Mouse (Mus musculus): Measurements from ENCODE around the gene Pink1.
A peak's percentile ranks its signal among the peaks of the same experiment; 100 is the strongest.
"Not testable (repeated sequence)": the region's sequence is repeated elsewhere in the genome, so short reads cannot be mapped to it uniquely, and the experiment has no call there.

The Pink1 gene

DNA sequence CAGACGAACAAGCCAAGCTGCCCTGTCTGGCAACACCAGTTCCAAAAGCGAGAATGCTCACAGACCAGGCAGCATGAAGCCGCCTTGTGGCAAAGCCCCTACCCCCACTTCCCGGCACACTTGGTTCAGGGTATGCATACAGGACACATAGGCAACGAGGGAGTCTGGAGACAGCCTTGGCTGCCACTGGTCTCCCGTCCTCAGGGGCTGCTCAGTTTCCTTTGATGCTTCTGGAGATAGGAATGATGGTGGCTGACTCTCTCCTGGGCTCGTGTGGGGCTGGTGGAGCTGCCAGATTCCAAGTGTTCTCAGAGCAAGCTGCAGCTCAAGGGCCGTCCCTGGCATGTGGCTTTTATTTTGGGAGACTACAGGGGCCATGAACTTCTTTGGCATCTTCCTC lies 15.3 kb upstream of the Pink1 start:
- no peak for DNase-seq

GRCm38 (mm10) chr4:138339963-138340362 lies 13.9 kb upstream of the Pink1 start:
- no peak for DNase-seq

DNA sequence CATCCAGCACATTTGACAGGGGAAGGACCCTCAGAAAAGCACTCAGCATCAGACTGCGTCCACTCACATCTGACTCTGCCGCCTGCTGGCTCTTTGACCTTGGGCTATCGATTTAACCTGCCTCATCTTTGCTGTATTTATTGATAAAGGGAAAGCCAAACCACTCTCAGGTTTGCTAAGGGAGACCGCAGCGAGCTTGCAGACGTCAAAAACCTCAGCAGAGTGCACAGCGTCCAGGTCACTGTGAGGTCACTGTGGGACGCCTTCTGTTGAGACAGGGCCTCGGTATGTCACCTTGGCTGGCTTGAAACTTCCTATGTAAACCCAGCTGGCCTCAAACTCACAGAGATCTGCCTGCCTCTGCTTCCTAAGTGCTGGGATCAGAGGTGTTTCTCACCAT lies 11.2 kb upstream of the Pink1 start:
- no peak for DNase-seq

DNA sequence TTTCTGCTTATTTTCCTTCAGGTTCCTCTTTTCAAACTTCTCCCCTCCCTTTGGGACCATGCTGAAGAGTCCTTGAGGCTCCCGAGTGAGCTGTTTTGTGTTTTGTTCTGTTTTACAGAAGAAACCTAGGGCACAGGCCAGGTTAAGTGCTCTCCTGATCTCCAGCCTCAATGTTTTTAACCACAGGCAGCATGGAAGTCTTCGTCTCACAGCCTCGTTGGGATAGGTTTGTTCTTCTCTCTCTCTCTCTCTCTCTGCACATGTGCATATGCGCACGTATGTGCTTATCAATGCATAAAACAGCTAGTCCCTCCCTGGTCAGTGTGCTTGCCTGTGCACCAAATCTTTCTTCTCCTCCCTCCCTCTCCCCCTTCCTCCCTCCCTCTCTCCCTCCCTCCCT lies 10.8 kb upstream of the Pink1 start:
- DNase-seq = no peak

DNA sequence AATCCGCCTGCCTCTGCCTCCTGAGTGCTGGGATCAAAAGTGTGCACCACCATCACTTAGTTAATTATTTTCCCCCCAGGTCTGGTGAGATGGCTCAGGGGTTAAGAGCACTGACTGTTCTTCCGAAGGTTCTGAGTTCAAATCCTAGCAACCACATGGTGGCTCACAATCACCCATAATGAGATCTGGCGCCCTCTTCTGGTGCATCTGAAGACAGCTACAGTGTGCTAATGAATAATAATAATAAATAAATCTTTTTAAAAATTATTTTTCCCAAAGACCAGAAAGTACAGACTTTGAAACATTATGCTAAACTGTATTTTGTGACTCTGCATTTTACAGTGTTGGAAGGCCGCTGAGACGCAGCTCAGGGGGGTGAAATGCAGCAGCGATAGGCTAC lies 9.5 kb upstream of the Pink1 start:
- no peak for DNase-seq

DNA sequence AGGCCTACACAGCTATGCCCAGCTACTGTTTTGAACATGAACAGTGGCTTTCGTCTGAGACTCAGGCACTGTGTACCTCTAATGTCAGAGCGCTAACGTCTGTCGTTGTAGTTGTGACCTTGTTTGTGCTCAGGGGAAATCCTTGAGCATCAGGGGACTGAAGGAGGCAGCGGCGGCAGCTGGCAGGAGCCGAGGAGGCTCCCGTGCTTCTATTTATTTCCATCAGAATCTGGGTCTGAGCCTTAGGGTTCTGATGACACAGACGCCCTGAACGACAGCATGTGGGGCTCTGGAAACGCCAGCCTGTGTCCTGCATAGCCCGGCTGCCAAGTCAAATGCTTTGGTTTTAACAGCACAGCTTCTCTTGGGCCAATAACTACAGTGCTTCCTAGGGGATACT lies 8.9 kb upstream of the Pink1 start:
- no peak for DNase-seq

DNA sequence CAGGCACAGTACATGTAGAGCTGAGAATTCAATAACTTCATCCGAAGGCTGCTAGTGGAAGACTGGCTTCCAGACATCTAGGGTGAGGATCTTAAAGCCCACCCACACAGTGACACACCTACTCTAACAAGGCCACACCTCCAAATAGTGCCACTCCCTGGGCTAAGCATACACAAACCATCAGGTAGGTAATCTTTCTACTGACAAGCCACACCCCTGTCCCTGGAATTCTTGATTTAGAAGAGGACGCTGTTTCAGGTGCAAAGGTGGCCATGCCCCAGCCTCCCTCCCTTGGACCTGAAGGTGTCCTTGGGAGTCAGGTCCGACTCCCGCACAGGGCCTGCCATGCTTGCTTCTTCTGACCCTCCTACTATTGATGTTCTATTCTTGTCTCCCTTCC lies 7.0 kb upstream of the Pink1 start:
- no peak for DNase-seq

- no peak for DNase-seq
Measured at GRCm38 (mm10) chr4:138331647-138332046, 5.5 kb upstream of the Pink1 start.

DNA sequence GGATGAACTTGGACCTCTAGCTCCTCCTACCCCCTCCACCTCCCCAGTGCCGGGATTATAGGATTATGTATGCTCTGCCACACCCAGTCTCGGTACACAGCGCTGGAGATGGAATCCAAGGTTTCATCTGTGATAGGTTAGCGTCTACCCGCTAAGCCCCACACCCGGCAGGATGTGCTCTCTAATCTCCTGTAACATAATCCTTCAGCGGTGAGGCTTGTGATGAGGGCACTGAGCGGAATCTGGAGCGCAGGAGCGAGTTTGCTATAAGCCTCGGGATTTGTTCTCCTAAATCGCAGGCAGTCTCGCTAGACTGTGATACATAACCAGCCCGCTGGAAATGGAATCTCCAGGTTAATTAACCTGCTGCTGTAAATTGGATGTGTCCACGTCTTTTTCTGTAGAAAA lies 4.2 kb upstream of the Pink1 start:
- DNase-seq = no peak

DNA sequence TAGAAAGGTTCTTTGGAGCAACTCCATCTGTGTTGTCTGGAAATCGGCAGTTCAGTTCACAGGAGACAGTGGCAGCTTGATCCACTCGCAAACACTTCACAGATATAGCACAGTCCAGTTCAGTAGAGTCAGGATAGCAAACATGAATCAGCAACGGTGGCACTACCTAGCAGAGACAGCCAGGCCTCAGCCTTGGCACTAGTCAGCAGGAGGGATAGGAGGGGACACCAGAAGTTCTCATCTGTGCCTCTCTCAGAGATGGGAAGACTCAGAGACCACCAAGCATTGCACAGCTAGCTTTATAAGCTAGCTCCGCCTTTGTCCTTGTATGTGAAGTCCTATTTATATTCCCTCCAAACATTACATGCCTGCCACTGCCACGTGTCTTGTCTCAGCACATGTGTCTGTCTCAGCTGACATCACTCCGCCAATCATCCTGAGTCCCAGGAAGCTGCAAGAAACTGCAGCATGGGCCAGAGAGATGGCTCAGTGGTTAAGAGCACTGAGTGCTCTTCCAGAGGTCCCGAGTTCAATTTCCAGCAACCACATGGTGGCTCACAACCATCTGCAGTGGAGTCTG lies 1.9 kb upstream of the Pink1 start:
- no peak for DNase-seq

DNA sequence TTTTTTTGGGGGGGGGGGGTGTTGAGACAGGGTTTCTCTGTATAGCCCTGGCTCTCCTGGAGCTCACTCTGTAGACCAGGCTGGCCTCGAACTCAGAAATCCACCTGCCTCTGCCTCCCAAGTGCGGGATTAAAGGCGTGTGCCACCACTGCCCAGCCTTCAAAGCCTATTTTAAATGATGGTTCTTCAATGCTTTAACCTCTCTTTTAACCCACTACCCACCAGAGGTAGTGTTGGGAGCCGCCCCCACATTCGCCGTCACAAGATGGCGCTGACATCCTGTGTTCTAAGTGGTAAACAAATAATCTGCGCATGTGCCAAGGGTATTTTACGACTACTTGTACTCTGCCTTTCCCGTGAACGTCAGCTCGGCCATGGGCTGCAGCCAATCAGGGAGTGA lies 1.0 kb upstream of the Pink1 start:
- not testable (repeated sequence) for DNase-seq

DNA sequence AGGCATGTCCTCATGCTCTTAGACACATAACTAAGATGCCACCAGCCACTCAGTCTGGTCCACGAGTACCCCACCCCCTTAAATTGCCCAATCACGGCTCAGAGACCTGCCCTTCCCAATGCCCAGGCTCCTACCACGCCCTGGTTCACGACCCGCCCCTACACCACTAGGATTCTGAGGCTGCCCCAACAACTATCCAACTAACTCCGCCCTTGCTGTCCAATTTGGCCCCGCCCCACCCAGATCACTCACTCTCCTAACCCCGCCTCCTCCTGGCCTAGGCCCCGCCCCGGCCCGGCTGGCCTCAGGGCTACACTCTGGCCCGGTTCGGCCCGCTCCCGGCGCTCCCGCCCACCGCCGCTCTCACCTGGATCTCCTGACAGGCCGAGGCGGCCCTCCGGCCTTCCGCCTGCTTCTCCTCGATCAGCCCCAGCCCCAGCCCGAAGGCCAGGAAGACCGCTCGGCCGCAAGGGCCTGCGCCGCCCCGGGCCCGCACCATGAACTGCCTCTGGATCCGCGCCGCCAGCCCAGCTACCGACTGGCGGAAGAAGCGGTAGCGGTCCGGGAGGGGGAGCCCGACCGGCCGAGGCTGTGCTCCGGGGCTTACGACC lies 536 bp downstream of the Pink1 start:
- DNase-seq = peak; percentile 84 to 87

- no peak for DNase-seq
Measured at GRCm38 (mm10) chr4:138324451-138324850, 1.7 kb downstream of the Pink1 start.

DNA sequence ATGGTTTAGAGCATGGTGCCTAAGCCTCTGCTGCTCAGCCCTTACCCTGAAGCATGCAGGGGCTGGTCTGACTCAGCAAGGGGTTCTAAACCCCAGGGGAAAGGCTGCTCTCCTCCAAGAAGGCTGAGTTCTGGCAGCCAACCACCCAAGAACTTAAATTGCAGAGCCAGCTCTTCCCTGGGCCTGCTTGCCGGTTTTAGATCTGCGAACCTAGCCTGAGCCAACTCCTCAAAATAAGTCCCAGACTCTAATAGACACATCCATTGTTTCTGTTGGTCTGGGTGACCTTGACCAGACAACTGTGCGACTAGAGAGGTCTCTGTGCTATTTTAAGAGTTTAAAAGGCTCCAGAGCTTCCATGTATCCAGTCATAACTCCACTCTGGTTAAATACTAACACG lies 2.4 kb downstream of the Pink1 start:
- DNase-seq = no peak

DNA sequence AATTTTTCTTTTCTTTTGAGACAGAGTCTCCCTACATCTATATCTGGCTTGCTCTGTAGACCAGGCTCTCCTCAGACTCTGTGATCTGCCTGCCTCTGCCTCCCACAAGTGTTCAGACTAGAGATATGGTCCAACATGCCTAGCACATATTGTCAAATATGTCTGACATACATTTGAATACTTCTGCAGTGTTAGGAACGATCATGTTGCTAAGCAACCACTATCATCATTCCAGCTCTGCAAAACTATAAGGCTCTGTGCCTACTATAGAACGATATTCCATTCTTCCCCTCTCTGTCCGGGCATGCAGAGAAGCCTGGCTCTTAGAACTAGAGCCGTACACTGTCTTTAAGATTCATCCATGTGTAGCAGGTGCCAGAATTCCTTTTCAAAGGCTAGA lies 3.4 kb downstream of the Pink1 start:
- no peak for DNase-seq

DNA sequence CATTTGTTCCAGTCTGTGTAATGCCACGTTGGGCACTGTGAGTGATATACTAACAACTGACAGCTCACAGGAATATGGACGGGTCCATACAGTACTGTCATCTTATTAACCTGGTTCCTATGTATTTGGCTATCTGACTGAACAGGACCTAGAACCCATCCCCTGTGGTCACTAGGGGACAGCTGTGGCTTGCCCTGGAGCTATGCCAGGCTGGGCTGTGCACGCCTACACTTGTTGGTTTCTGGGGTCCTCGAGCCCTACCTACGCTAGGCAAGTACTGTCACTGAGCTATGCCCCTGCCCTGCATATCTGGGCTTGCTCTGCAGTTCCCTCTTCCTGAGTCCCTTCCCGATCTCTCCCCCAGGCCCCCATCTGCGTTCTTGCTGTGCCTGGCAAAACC lies 4.6 kb downstream of the Pink1 start:
- DNase-seq = no peak

DNA sequence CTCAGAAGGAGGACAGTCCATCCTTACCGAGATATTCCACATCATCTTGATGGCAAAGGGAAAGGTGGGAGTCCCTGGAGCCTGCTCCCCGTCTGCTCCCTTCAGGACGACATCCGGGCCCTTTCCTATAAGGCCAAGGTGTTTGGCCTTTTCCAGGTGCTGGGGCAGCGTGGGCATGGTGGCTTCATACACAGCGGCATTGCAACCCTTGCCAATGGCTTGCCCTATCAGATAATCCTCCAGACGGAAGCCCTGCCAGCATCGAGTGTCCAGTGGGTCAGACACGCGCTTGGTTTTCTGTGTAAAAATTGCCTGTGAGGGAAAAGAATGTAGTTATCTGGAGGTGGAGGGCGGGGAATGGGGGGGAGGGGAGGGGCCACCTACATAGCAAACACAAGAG lies 5.4 kb downstream of the Pink1 start:
- DNase-seq = no peak

- peak; percentile 42 to 49 for DNase-seq
Measured at GRCm38 (mm10) chr4:138319508-138319907, 6.6 kb downstream of the Pink1 start.

GRCm38 (mm10) chr4:138318509-138319266 lies 7.4 kb downstream of the Pink1 start:
- no peak for DNase-seq

DNA sequence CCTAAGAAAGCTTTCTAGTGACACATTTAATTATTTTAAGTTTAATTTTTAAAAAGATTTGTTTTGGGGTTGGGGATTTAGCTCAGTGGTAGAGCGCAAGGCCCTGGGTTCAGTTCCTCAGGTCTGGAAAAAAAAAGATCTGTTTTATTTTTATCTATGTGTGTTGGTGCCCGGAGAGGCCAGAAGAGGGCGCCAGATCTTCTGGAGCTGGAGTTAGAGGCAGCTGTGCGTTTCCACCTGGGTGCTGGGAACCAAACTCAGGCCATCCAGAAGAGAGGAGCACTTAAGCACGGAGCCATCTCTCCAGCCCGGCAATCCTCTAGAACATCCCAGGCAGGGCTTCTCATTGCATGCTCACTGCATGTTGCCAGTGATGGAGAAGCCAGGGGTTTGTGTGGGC lies 9.7 kb downstream of the Pink1 start:
- DNase-seq = no peak

DNA sequence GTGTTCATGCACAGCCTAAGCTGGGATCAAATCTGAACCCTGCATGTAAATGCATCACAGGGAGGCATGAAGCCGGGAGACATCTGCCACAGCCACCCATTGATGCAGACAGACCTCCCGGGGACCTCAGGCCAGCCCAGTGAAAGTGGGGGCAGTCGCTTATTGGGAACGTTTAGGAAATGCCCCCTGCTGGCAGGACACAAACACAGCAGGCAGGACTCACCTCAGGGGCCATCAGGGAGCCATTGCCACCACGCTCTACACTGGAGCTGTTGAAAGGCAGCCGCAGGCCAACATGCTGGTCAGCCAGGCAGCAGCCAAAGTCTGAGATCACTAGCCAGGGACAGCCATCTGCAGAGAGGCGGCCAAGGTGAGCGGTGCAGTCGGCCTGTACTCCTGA lies 10.3 kb downstream of the Pink1 start:
- no peak for DNase-seq

GRCm38 (mm10) chr4:138313795-138314194 lies 12.3 kb downstream of the Pink1 start:
- no peak for DNase-seq

DNA sequence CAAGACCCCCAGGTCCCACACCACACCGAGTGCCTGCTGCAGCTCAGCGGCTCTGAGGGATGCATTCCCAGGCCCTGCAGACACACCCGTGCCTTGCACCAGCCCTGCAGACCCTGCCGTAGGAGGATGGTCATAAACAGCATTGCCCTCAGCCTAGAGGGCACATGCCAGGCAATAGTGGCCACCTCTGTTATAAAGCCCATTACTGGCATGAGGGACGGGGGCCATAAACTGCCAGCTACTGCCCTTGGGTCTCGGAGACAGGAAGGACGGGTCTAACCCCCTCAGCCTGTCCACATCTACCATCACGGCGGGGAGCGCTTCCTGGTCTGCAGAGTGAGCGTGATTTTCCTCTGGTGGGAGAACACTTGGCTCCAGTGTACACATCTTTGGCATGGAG lies 13.1 kb downstream of the Pink1 start:
- no peak for DNase-seq

DNA sequence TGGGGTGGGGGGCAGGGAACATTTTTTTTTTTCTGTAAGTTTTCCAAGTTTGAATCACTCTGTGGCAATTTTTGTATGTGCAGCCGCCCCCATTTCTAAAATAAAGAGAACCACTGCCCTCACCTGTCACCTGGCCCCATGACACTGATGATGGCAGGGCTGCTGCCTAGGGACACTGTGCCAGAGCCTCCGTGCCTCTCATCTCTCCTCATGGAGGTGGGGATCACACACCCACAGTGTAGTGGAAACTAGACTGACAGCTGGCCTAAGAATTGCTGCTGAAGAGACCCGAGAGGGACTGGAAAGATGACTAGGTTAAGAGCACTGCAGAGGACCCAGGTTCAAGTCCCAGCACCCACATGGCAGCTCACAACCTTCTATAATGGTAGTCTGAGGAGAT lies 14.0 kb downstream of the Pink1 start:
- DNase-seq = no peak

DNA sequence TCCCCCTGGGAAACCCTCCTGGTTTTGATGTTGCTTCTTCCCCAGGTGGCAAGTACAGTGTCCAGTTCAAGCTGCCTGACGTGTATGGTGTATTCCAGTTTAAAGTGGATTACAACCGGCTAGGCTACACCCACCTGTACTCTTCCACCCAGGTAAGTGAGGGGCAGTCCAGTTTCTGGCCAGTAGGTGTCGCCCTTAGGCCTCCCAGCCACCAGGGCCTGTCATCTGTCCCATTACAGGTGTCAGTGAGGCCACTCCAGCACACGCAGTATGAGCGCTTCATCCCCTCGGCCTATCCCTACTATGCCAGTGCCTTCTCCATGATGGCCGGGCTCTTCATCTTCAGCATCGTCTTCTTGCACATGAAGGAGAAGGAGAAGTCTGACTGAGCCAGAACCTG lies 14.5 kb downstream of the Pink1 start:
- DNase-seq = no peak

Data from thymus, adult 18-20 months (tissue).